Mouse (Mus musculus) splenic B cell, adult 2 months (primary cell): ENCODE measurements around the gene Matn1.

Experiments
- DNase-seq: peaks from one replicate; pipeline ENCODE4 v3.0.0-alpha.2; 2011; ENCODE audit warnings: low read depth, low spot score
- H3K27me3 ChIP-seq: 2 replicates; pipeline ENCODE4 v1.6.1; 2012; ENCODE audit warnings: mild to moderate bottlenecking, low read length, moderate library complexity, mixed read lengths; ENCODE audit not compliant: control insufficient read depth, poor library complexity, insufficient read depth, severe bottlenecking
- H3K36me3 ChIP-seq: 2 replicates; pipeline ENCODE4 v1.6.1; 2012; ENCODE audit warnings: mild to moderate bottlenecking, low read length, moderate library complexity, mixed read lengths; ENCODE audit not compliant: control insufficient read depth, poor library complexity, insufficient read depth, severe bottlenecking

Matn1 gene

DNA sequence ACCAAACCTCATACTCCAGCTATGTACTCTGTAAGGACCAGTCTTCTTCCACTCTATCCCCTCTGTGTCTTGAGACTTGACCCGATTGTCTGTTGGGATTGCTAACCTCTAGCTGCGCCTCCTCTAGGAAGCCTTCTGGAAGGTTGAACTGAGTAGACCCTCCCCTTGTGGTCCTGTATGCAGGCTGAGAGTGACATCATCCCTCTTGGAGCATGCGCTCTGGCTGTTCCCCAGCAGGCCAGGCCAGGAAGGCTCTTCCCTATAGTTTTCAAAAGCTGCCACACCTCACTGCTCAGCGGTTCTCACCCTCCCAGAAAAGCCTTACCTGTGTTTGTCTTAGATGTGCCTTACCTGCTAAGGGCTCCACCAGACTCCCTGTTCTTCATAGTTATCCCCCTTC lies 42.9 kb downstream of the Matn1 start:
- DNase-seq: no peak

DNA sequence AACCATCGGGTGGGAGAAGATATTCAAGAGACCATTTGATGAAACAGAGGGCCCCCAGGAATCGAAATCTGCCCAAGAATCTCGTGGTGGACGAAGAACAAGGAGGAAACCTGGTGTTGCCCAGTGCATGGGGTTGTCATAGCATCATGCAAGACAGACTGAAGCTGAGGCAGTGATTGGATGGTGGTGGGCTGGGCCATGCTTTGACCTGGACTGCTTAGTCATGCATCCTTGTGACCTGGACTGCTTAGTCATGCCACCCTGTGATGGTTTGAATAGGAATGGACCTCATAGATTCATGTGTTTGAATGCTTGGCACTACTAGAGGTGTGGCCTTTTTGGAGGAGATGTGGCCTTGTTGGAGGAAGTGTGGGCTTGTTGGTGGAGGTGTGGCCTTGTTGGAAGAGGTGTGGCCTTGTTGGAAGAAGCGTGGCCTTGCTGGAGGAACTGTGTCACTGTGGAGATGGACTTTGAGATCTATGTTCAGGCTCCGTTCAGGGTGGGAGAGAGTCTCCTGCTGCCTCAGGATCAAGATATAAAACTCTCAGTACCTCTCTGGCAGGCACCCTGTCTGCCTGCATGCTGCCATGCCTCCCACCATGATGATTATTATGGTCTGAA lies 44.1 kb downstream of the Matn1 start:
- Histone ChIP-seq H3K27me3 (no peaks in the 10 kb centered on the region), H3K36me3 (no peaks in the 10 kb centered on the region)
- no peak for DNase-seq

More for the DNA sequence above, 42.9 kb downstream of the Matn1 start:
- Histone ChIP-seq H3K36me3 (no peaks in the 10 kb centered on the region), H3K27me3 (no peaks in the 10 kb centered on the region)

DNA sequence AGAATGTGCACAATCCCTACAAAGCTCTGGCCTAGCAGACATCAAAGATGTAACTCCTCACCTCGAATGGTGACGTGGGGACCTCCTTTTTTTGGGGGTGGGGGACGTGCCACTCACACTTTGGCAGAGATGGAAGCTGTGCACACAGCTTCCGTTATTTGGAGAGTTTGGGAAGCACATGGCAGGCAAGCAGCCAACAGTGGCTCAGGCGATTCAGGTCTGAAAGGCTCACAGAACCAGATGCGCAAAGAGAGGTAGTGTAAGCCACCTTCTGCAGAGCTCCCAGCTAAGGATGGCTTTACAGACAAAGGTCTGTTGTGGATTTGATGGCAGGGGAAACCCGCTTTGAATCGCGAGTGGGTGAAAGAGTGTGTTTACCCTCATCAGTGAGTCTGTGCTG lies 45.0 kb downstream of the Matn1 start:
- H3K36me3 ChIP-seq: no peaks in the 10 kb centered on the region
- no peak for DNase-seq
- no peaks in the 10 kb centered on the region for H3K27me3 ChIP-seq

DNA sequence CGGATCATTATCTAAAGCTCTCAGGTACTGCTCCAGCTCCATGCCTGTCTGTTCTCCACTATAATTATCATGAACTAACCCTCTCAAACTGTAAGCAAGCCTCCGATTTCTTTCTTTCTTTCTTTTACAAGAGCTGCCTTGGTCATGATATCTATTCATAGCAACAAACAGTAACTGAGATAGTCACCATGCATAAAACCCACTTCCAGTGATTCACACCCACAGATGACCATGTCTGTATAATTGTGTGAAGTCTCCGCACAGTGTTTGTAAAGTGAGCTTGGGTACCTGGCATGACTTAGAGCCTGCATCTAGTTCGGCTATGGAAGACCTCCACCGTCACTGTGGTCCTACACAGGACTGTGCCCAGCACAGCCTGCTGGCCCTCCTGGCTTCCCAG lies 46.8 kb downstream of the Matn1 start:
- no peak for DNase-seq
- no peaks in the 10 kb centered on the region for H3K36me3 ChIP-seq
- H3K27me3 ChIP-seq: no peaks in the 10 kb centered on the region

DNA sequence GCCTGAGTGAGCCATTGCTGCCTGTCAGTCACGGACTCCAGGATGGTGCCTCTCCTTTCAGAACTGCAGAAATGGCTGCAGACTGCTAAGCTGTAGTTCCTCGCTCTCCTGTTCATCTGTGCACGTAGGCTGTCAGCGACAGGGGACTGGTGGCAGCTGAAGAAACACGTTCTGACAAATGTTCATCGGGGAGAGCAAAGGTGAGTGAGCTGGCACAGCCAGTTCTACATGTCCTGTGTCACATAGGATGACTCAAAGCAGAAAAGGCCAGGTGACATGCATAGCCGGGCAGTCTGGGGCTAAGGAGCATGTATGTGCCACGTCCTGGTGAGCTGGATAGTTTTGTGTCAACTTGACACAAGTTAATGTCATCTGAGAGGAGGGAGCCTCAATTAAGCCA lies 50.4 kb downstream of the Matn1 start:
- H3K36me3 ChIP-seq: no peaks in the 10 kb centered on the region
- H3K27me3 ChIP-seq: no peaks in the 10 kb centered on the region

DNA sequence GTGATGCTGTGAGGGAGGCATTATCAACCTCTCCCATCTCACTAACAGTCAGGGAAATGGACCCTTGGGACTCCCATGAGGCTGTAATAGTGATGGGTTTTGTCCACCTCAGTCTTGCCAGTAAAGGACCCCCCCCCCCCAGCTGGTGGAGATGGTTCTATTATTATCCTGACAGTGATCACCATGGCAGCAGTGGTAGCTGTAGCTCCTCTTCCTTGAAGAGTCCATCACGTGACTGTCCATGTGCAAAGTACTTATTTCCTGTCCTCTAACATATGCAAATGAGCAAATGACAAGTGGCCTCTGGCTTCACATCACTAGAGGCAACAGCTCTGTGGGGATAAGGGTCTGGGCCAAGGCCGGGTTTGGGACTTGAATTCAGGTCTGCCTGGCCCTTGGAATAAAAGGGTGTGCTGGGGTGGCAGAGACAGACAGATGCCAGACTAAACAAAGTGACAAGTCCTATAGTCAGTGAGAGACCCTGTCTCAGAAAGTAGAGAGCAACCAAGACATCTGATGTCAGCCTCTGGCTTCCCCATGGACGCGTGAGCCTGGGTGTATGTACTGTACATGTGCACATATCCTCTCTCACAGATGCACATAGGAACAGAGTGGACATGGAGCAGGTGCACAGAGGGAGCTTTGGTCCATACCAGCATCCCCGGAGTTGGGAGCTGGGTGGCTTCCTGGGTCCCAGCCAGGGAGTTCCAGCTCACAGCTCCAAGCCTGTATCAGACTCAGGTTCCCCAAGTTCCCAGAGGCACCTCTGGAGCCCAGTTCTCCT lies 55.8 kb downstream of the Matn1 start:
- Histone ChIP-seq H3K36me3 (no peaks in the 10 kb centered on the region), H3K27me3 (no peaks in the 10 kb centered on the region)
- no peak for DNase-seq

More for the DNA sequence above, 50.4 kb downstream of the Matn1 start:
- DNase-seq: no peak

DNA sequence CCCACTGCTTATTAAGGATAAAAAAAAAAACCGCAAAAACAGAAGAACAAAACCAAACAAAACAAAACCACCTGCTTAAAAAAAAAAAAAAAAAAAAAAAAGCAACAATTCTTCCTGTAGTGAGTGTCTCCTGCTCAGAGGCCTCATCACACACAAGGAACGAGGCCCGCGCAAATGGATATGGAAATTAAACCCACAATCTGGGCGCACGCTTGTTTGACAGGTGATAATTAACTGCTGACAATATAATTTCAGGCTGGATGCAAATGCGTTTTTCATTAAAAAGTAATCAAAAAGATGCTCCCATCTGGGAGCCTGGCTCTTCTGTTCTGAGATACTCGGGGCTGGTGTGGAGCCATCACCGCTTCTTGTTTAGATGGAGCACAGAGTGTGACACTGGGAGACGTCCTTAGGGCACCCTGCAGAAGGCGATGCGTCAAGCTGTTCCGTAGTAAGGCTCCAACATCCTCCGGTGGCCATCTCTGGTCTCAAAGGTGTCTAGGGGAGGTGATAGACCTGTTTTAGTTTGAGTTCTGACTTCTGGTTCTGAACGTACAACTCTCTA lies 56.5 kb downstream of the Matn1 start:
- Histone ChIP-seq H3K27me3 (no peaks in the 10 kb centered on the region), H3K36me3 (no peaks in the 10 kb centered on the region)

More for the DNA sequence above, 56.5 kb downstream of the Matn1 start:
- no peak for DNase-seq
